Mouse (Mus musculus) urinary bladder, postnatal 10 days (tissue): ENCODE data around the gene Bco1.

Source experiments
- DNase-seq: peaks from one replicate; pipeline ENCODE4 v3.0.0; 2022; ENCODE audit warnings: low spot score

Gene Bco1

GRCm38 (mm10) chr8:117148520-117148919 lies 52.9 kb downstream of the Bco1 start:
- DNase-seq, result no peak

DNA sequence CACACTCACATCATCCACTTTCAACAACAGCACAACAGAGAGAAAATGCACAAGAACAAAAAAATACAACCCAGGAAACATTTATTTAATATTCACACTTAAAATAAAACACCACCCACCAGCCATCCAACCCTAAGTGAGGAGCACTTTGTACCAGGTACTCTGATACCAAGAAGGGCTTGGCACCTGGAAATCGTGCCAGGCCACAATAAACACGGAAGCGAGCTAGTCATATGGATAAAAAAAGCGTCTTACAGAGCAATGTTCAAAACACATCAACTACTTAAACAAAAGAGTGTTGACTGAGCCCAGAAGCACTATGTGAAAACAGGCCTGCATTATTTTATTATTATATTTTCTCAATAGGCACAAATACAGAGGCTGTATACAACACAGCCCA lies 60.5 kb downstream of the Bco1 start:
- DNase-seq, result no peak

DNA sequence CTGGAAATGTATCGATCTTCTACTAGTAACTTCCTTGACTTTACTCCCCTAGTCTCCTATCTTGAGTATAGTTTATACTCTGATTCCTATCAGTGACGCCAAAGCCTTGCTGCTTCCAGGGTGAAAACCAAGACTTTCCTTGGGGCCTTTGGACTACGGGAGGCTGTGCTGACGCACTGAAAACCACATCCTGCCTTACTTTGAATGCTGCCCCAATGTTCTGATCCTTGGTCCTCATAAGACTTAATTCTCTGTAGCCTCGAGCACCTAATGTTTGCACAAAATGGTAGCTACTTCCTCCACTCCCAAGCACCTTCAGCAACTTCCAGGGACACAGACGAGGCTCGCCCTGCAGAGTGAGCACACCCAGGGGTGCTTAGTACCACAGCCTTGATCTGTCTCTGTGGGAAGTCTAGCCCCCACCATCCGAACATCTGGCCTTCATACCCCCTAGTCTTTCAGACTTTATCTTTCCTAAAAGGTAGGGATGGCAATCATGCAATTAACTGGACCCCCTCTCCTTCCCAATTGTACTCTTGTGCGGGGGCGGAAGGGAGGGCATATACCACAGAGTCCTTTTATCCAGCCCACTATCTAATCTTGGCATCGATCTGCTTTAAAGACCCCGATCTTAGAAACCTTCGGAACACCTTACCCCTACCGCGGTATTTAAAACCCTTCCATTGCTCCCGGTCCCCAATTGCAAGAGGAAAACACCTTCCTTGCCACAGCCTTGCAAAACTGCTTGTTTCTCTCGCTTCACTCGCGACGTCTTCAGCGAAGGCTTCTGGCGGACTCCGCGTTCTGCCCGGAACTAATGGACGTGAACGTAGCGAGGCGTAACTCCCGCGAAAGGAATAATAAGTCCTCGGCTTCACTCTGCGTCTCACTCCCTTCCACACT lies 61.5 kb downstream of the Bco1 start:
- DNase-seq, result no peak

DNA sequence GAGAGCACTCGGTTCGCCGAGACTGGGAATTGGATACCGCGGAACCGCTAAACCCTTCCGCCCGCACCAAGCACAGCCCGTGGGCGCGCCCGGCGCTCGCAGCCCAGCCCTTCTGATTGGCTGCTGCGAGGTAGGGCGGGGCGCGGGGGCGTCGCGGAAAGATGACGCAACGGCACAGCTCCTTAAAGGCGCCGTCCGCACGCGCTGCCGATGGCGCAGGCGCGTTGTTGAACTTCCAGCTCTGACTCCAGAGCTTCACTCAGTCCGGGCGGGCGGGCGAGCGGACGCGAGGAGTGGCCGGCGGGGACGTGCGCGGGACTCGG lies 62.1 kb downstream of the Bco1 start:
- peak; percentile 91 for DNase-seq

- no peak for DNase-seq
Observed at GRCm38 (mm10) chr8:117158135-117158761, 62.6 kb downstream of the Bco1 start, which contains the start of gene Gan. Gene Gan, plus strand, starts transcription at chr8:117158135.

- no peak for DNase-seq
Observed at GRCm38 (mm10) chr8:117159031-117159430, 63.4 kb downstream of the Bco1 start.

- no peak for DNase-seq
Observed at GRCm38 (mm10) chr8:117164912-117165311, 69.3 kb downstream of the Bco1 start.

GRCm38 (mm10) chr8:117165542-117165941 lies 69.9 kb downstream of the Bco1 start:
- no peak for DNase-seq

DNA sequence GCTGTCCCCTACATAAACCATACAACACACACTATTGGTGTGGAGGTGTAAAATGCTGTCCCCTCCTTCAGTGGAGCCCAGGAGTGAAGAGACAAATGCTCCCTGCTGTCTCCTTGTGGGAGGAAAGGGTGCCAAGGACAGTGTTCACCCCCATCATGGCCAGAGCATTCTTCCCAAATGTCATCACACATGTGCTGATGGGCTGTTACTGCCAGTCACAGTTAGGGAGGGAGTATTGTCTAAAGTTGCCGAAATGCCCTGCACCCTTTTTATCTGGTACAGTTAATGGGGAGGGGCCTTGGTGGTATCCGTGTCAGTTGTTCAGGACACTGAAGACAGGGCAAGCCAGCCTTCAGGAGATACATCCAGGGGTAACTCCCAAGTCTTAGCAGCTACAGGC lies 70.9 kb downstream of the Bco1 start:
- DNase-seq, result no peak

- DNase-seq, result no peak
Observed at GRCm38 (mm10) chr8:117167243-117167883, 71.7 kb downstream of the Bco1 start.

GRCm38 (mm10) chr8:117168378-117168777 lies 72.7 kb downstream of the Bco1 start:
- no peak for DNase-seq

GRCm38 (mm10) chr8:117171826-117172225 lies 76.2 kb downstream of the Bco1 start:
- DNase-seq, result no peak

- no peak for DNase-seq
Observed at GRCm38 (mm10) chr8:117172904-117173303, 77.2 kb downstream of the Bco1 start.

GRCm38 (mm10) chr8:117173690-117174089 lies 78.0 kb downstream of the Bco1 start:
- no peak for DNase-seq

DNA sequence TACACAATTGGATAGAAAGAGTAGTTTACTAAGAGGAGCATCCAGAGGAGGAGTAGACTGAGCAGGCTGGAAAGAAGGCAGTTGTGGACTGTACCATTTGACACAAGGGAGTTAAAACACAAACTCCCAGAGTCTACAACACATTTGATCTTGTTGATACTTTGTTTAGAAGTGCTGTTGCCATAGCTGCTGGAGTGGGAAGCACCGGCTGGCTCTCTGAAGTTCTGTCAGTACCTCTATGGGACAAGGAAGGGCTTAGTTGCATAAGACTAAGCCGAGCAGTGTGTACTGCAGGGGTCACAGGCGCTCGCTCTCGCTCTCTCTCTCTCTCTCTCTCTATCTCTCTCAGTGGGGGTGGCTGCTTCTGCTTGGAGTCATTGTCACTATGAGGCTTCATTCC lies 78.9 kb downstream of the Bco1 start:
- no peak for DNase-seq

GRCm38 (mm10) chr8:117176308-117176707 lies 80.7 kb downstream of the Bco1 start:
- DNase-seq, result no peak

- no peak for DNase-seq
Observed at GRCm38 (mm10) chr8:117177236-117177635, 81.6 kb downstream of the Bco1 start.

DNA sequence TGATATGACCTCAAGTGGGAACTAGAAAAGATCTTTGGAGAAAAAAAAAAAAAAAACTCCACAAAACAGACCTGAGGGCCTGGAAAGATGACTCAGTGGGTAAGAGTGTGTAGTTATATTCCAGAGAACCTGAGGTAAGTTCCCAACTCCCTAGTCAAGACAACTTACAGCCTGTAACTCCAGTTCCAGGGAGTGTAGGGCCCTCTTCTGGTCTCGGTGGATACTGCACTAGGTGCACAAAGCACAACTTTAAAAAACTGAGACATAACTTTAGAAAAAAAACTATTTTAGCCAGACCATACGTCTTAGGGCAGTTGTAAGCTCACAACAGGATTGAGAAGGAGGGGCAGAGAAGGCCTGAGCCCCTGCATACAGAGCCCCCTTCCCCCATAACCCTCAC lies 82.4 kb downstream of the Bco1 start:
- no peak for DNase-seq

DNA sequence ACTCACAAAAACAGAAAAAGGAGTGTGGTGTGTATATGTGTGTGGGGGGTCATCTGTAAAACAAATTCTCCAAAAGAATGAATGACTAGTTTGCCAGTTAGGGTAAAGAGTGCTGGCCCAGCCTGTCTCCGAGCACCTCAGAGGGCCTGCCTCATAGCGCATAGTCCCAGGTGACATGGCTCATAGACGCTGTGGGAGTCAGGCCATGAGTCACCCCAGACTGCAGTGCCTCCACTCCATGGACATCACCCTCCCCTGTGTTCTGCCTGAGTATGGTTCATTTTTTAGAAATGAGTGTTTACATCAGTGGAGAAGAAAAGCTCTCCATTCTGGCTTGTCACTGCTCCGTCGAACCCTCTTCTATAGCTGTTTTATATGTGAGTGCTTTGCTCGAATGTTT lies 83.0 kb downstream of the Bco1 start:
- DNase-seq, result no peak

DNA sequence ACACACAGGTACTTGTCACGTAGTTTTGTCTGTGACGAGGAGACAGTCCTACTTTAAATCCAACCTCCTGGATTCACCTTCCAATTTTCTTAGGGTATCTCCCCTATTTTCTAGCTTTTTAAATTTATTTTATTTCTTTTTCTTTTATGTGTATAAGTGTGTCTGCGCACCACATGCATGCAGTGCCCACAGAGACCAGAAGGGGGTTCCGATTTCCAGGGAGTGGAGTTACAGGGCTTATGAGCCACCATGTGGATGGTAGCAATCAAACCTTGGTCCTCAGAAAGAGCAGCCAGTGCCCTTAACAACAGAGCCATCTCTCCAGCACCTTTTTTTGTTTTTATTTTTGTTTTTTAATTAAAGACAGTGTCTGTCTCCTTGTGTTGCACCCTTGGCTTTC lies 87.1 kb downstream of the Bco1 start:
- DNase-seq, result no peak
